In genomic region chr14:71805624-71806023, GRCm38 (mm10) we compare ENCODE assay signal across 18 mouse cellular contexts.
DNase-seq lines count a peak whose midpoint lies in the region; ATAC-seq and TF ChIP-seq lines count a peak whose summit lies in the region.
"Had no signal": no experiment of that assay in that cellular context is flagged by ENCODE, and none has a peak within 500 bp of the region (broad histone marks: within the 10 kb centered on the region; RNA-seq: fewer than 3 reads in every experiment).

No protein-coding gene starts in this region.

- peaks cover 4% of the 10 kb centered on the region; the same call in 1 of the 2 replicates for H3K9me3 ChIP-seq in heart, embryonic 12.5 days (replicated peaks)
- H3K9me3 ChIP-seq: embryonic facial prominence, embryonic 15.5 days; forebrain, embryonic 15.5 days; hindbrain, embryonic 15.5 days; stomach, embryonic 15.5 days had no signal

- no peak for TF ChIP-seq CTCF in C2C12 (IDR thresholded peaks at IDR 0.05; ENCODE audit: control insufficient read depth, insufficient read depth, insufficient read length)

- H3ac ChIP-seq in C2C12 (ENCODE audit: control insufficient read depth, insufficient read length, low read depth), result no peak overlapping the region

- no peaks in the 10 kb centered on the region for H3K27me3 ChIP-seq in heart, embryonic 12.5 days (replicated peaks)
- H3K27me3 ChIP-seq in C2C12 (ENCODE audit: control insufficient read depth, insufficient read depth, insufficient read length), result no peaks in the 10 kb centered on the region
- H3K27me3 ChIP-seq: embryonic facial prominence, embryonic 15.5 days; forebrain, embryonic 15.5 days; hindbrain, embryonic 15.5 days; stomach, embryonic 15.5 days had no signal

- no peak overlapping the region for H3K4me3 ChIP-seq in heart, embryonic 12.5 days
- H3K4me3 ChIP-seq in C2C12 (ENCODE audit: insufficient read depth, poor library complexity, severe bottlenecking), result no peak overlapping the region
- H3K4me3 ChIP-seq: embryonic facial prominence, embryonic 15.5 days; forebrain, embryonic 15.5 days; hindbrain, embryonic 15.5 days; stomach, embryonic 15.5 days had no signal

- H3K36me3 ChIP-seq in heart, embryonic 12.5 days, result no peaks in the 10 kb centered on the region
- no peaks in the 10 kb centered on the region for H3K36me3 ChIP-seq in C2C12 (ENCODE audit: control insufficient read depth, insufficient read depth)
- H3K36me3 ChIP-seq: embryonic facial prominence, embryonic 15.5 days; forebrain, embryonic 15.5 days; hindbrain, embryonic 15.5 days; stomach, embryonic 15.5 days had no signal

- no peak overlapping the region for H3K27ac ChIP-seq in heart, embryonic 12.5 days (ENCODE audit: poor library complexity, severe bottlenecking)
- H3K27ac ChIP-seq: embryonic facial prominence, embryonic 15.5 days; forebrain, embryonic 15.5 days; hindbrain, embryonic 15.5 days; stomach, embryonic 15.5 days had no signal

- no peaks in the 10 kb centered on the region for H3K4me1 ChIP-seq in heart, embryonic 12.5 days (replicated peaks)
- H3K4me1 ChIP-seq: embryonic facial prominence, embryonic 15.5 days; stomach, embryonic 15.5 days had no signal

- no peak overlapping the region for H3K9ac ChIP-seq in heart, embryonic 12.5 days
- H3K9ac ChIP-seq: embryonic facial prominence, embryonic 15.5 days; forebrain, embryonic 15.5 days; hindbrain, embryonic 15.5 days; stomach, embryonic 15.5 days had no signal

- no peak for ATAC-seq in heart, embryonic 12.5 days (ENCODE audit: insufficient number of reproducible peaks, low FRiP score)
- ATAC-seq: CD4-positive, CD25-positive, alpha-beta regulatory T cell, adult 4 months; forebrain, embryonic 15.5 days had no signal

- 81% methylated on average over 3 of the region's 3 CpGs for WGBS in heart, embryonic 12.5 days

- no peak overlapping the region for H3K4me2 ChIP-seq in heart, embryonic 12.5 days
- H3K4me2 ChIP-seq: embryonic facial prominence, embryonic 15.5 days; forebrain, embryonic 15.5 days; hindbrain, embryonic 15.5 days; stomach, embryonic 15.5 days had no signal

- DNase-seq in heart, adult 11 months, result peak; percentile 74
- peak; percentile 38 for DNase-seq in layer of hippocampus, adult 9-11 months
- no peak for DNase-seq in layer of hippocampus, adult 11-12 months (ENCODE audit: low spot score)
- DNase-seq in lung, postnatal 10 days, result peak; percentile 32
- no peak for DNase-seq in c-Kit-positive CD71-positive TER-119-positive erythroid progenitor cells, embryonic 14.5 days (ENCODE audit: low spot score)
- no peak for DNase-seq in adrenal gland, postnatal 25 days
- DNase-seq: cerebellum, adult 9-10 months; gastrocnemius, postnatal 36 days; liver; midbrain, embryonic 14.5 days; thymus, postnatal 36 days had no signal

- no peaks in the 10 kb centered on the region for H3K79me3 ChIP-seq in C2C12 (ENCODE audit: low read depth)

- no peaks in the 10 kb centered on the region for H3K79me2 ChIP-seq in C2C12 (ENCODE audit: control insufficient read depth, insufficient read depth)

TF ChIP-seq in C2C12, 6 proteins besides CTCF, POLR2A, EP300 and RAD21:
- TF ChIP-seq MYOD1 (IDR thresholded peaks at IDR 0.05; ENCODE audit: control insufficient read depth, insufficient read length, low read depth) (peak; percentile 26), MAX (IDR thresholded peaks at IDR 0.05) (no peak)

Comparison
In these comparisons a context has a peak if more than half of its experiments do, and no peak if none do; other contexts are left out.
1. DNase-seq: peak in heart, adult 11 months (single experiment), layer of hippocampus, adult 9-11 months (single experiment) and lung, postnatal 10 days (single experiment); none in layer of hippocampus, adult 11-12 months (single experiment), c-Kit-positive CD71-positive TER-119-positive erythroid progenitor cells, embryonic 14.5 days (single experiment) and adrenal gland, postnatal 25 days (single experiment).